Mouse (Mus musculus): ENCODE data around the gene 4930433I11Rik. TPM values are rescaled to one million over a fixed set of nuclear protein-coding genes. Genes with fewer than 3 reads are reported as not detected.
"Not testable (repeated sequence)": the region's sequence is repeated elsewhere in the genome, so short reads cannot be mapped to it uniquely, and the experiment has no call there.

Gene 4930433I11Rik
- polyA plus RNA-seq (2014; fragmentation: Nextera tagmentation; extraction: Ambion mirVana), result not detected in 2 replicates

- Histone ChIP-seq H3K36me3 (ENCODE audit: control insufficient read depth, insufficient read depth, low read length) (no peaks in the 10 kb centered on the region), H3K9me3 (ENCODE audit: control insufficient read depth, low read length) (no peaks in the 10 kb centered on the region), H3K4me3 (ENCODE audit: low read depth, low read length) (no peak within 1 kb of the TSS), H3K4me1 (replicated peaks; ENCODE audit: control insufficient read depth, insufficient read depth, low read length) (no peaks in the 10 kb centered on the region), H3K27ac (ENCODE audit: low read depth, low read length) (no peak within 1 kb of the TSS), H3K27me3 (ENCODE audit: control insufficient read depth, insufficient read depth, low read length) (no peaks in the 10 kb centered on the region), H3K9ac (ENCODE audit: low read length) (no peak within 1 kb of the TSS), H3K4me2 (ENCODE audit: low read depth, low read length, severe bottlenecking) (no peak within 1 kb of the TSS)
- no peak for DNase-seq (ENCODE audit: low spot score)
- 91% methylated on average over 1 of the region's 1 CpGs for WGBS
- no peak for ATAC-seq (replicated peaks; ENCODE audit: low FRiP score)
These were observed at the start of gene 4930433I11Rik for GRCm38 (mm10) chr7:40987243-40987642. 4930433I11Rik (plus strand) TSS chr7:40987543.

GRCm38 (mm10) chr7:40939371-40939770 is 48.0 kb upstream of the 4930433I11Rik start:
- ATAC-seq (replicated peaks; ENCODE audit: low FRiP score) (no peak), DNase-seq (ENCODE audit: low spot score) (no peak)
- Histone ChIP-seq H3K27ac (ENCODE audit: low read depth, low read length) (no peak overlapping the region), H3K36me3 (ENCODE audit: control insufficient read depth, insufficient read depth, low read length) (no peaks in the 10 kb centered on the region), H3K9ac (ENCODE audit: low read length) (no peak overlapping the region), H3K4me3 (ENCODE audit: low read depth, low read length) (no peak overlapping the region), H3K4me1 (replicated peaks; ENCODE audit: control insufficient read depth, insufficient read depth, low read length) (no peaks in the 10 kb centered on the region), H3K27me3 (ENCODE audit: control insufficient read depth, insufficient read depth, low read length) (no peaks in the 10 kb centered on the region), H3K9me3 (ENCODE audit: control insufficient read depth, low read length) (no peaks in the 10 kb centered on the region), H3K4me2 (ENCODE audit: low read depth, low read length, severe bottlenecking) (no peak overlapping the region)
- WGBS, result 78% methylated on average over 1 of the region's 1 CpGs

GRCm38 (mm10) chr7:40942233-40942935 is 45.0 kb upstream of the 4930433I11Rik start:
- ATAC-seq (replicated peaks; ENCODE audit: low FRiP score), result 0 out of 2 replicates have a peak, but pooled peaks have one; percentile 44

GRCm38 (mm10) chr7:41032419-41032818 is 45.1 kb downstream of the 4930433I11Rik start, which contains the start of gene Gm4884:
Gm4884 (plus strand) TSS chr7:41032719.
- H3K36me3 ChIP-seq (ENCODE audit: control insufficient read depth, insufficient read depth, low read length); DNase-seq (ENCODE audit: low spot score); H3K27ac ChIP-seq (ENCODE audit: low read depth, low read length); H3K9ac ChIP-seq (ENCODE audit: low read length); H3K4me3 ChIP-seq (ENCODE audit: low read depth, low read length); ATAC-seq (replicated peaks; ENCODE audit: low FRiP score); H3K9me3 ChIP-seq (ENCODE audit: control insufficient read depth, low read length); H3K4me2 ChIP-seq (ENCODE audit: low read depth, low read length, severe bottlenecking); H3K27me3 ChIP-seq (ENCODE audit: control insufficient read depth, insufficient read depth, low read length); H3K4me1 ChIP-seq (replicated peaks; ENCODE audit: control insufficient read depth, insufficient read depth, low read length): not testable (repeated sequence)
- WGBS, result 96% methylated on average over 1 of the region's 1 CpGs

More at GRCm38 (mm10) chr7:40942233-40942935, 45.0 kb upstream of the 4930433I11Rik start:
- DNase-seq (ENCODE audit: low spot score), result no peak
- 65% methylated on average over 3 of the region's 3 CpGs for WGBS
- no peaks in the 10 kb centered on the region for H3K27me3 ChIP-seq (ENCODE audit: control insufficient read depth, insufficient read depth, low read length)
- no peak overlapping the region for H3K9ac ChIP-seq (ENCODE audit: low read length)
- no peak overlapping the region for H3K27ac ChIP-seq (ENCODE audit: low read depth, low read length)
- no peaks in the 10 kb centered on the region for H3K36me3 ChIP-seq (ENCODE audit: control insufficient read depth, insufficient read depth, low read length)
- H3K9me3 ChIP-seq (ENCODE audit: control insufficient read depth, low read length), result no peaks in the 10 kb centered on the region
- no peaks in the 10 kb centered on the region for H3K4me1 ChIP-seq (replicated peaks; ENCODE audit: control insufficient read depth, insufficient read depth, low read length)
- no peak overlapping the region for H3K4me2 ChIP-seq (ENCODE audit: low read depth, low read length, severe bottlenecking)
- no peak overlapping the region for H3K4me3 ChIP-seq (ENCODE audit: low read depth, low read length)

GRCm38 (mm10) chr7:41044058-41044457 is 56.7 kb downstream of the 4930433I11Rik start:
- H3K27me3 ChIP-seq (ENCODE audit: control insufficient read depth, insufficient read depth, low read length); H3K27ac ChIP-seq (ENCODE audit: low read depth, low read length); DNase-seq (ENCODE audit: low spot score); H3K4me2 ChIP-seq (ENCODE audit: low read depth, low read length, severe bottlenecking); H3K36me3 ChIP-seq (ENCODE audit: control insufficient read depth, insufficient read depth, low read length); H3K4me1 ChIP-seq (replicated peaks; ENCODE audit: control insufficient read depth, insufficient read depth, low read length); ATAC-seq (replicated peaks; ENCODE audit: low FRiP score); H3K9ac ChIP-seq (ENCODE audit: low read length); H3K4me3 ChIP-seq (ENCODE audit: low read depth, low read length); H3K9me3 ChIP-seq (ENCODE audit: control insufficient read depth, low read length): not testable (repeated sequence)
- 71% methylated on average over 3 of the region's 3 CpGs for WGBS

Other genes starting within 250 kb of the 4930433I11Rik start
- gene Vstm2b, start 89.2 kb upstream of the 4930433I11Rik start, polyA plus RNA-seq (2014; fragmentation: Nextera tagmentation; extraction: Ambion mirVana), result 7.6 and 7.7 TPM in 2 replicates
- not detected in 2 replicates for gene Gm4884, start 45.2 kb downstream of the 4930433I11Rik start, polyA plus RNA-seq (2014; fragmentation: Nextera tagmentation; extraction: Ambion mirVana)
- not detected in 2 replicates for gene Gm5592, start 166.3 kb downstream of the 4930433I11Rik start, polyA plus RNA-seq (2014; fragmentation: Nextera tagmentation; extraction: Ambion mirVana)

All from forebrain, embryonic 11.5 days (tissue).